Mouse (Mus musculus) forebrain, embryonic 15.5 days (tissue): ENCODE measurements around the gene Vwa8. TPM values are rescaled to one million over a fixed set of nuclear protein-coding genes. Genes with fewer than 3 reads are reported as not detected.

ENCODE experiments used
- ATAC-seq: fragments of 200-750 bp; cut with Nextera tagmentation; replicated peaks from 2 replicates; pipeline ENCODE4 v1.8.0; 2017; ENCODE audit warnings: mild to moderate bottlenecking, moderate TSS enrichment, moderate library complexity
- H3K27ac ChIP-seq: fragments of 300-500 bp; sonication (generic); replicated peaks from 2 replicates; pipeline ENCODE4 v1.5.1; 2015; ENCODE audit warnings: mild to moderate bottlenecking, inconsistent platforms
- H3K27me3 ChIP-seq: fragments of 300-500 bp; sonication (generic); 2 replicates; pipeline ENCODE4 v1.6.1; 2015; ENCODE audit warnings: inconsistent platforms
- H3K36me3 ChIP-seq: fragments of 300-500 bp; sonication (generic); 2 replicates; pipeline ENCODE4 v1.6.1; 2015; ENCODE audit warnings: mild to moderate bottlenecking, inconsistent platforms
- H3K4me1 ChIP-seq: fragments of 300-500 bp; sonication (generic); 2 replicates; pipeline ENCODE4 v1.6.1; 2015; ENCODE audit warnings: inconsistent platforms
- H3K4me2 ChIP-seq: fragments of 300-500 bp; sonication (generic); replicated peaks from 2 replicates; pipeline ENCODE4 v1.6.1; 2015; ENCODE audit warnings: mild to moderate bottlenecking, inconsistent platforms
- H3K4me3 ChIP-seq: fragments of 300-500 bp; sonication (generic); 2 replicates; pipeline ENCODE4 v1.5.1; 2015; ENCODE audit warnings: mild to moderate bottlenecking, inconsistent platforms
- H3K9ac ChIP-seq: fragments of 300-500 bp; sonication (generic); replicated peaks from 2 replicates; pipeline ENCODE4 v1.6.1; 2015; ENCODE audit warnings: mild to moderate bottlenecking, inconsistent platforms
- H3K9me3 ChIP-seq: fragments of 300-500 bp; sonication (generic); 2 replicates; pipeline ENCODE4 v1.6.1; 2016; ENCODE audit warnings: inconsistent platforms
- WGBS: fragments of 180-500 bp; shearing (Covaris S2); methylation state at CpG from one replicate; pipeline ENCODE4 v1.1.7; 2015; ENCODE audit warnings: mixed read lengths; 5-methylcytosine and 5-hydroxymethylcytosine counted together
- polyA plus RNA-seq: library from polyadenylated mRNA; unstranded; fragments of >200 nt; fragmentation: Nextera tagmentation; extraction: Ambion mirVana; gene quantifications from 2 replicates; pipeline ENCODE4 v1.2.1, GENCODE M21; 2015

The Vwa8 gene
- polyA plus RNA-seq, 1 experiment from 2014 or later, result 5.1 TPM

DNA sequence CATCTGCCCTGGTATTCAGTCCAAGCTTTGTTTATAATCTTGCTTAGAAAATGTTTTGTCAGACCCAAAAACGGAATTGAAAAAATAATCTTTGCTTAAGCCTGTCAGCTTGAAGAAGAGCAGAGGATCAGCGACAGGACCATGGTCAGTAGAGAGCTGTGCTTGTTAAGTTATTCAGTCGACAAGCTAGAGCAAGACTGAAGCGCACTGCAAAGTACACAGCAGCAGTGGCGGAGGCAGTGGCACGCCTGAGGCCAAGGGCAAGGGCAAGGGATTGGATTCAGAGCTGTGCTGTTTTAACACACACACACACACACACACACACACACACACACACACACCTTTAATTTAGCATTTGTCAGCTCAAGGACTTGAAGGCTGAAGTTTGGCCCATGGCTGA lies 263.2 kb downstream of the Vwa8 start:
- Histone ChIP-seq H3K4me3 (no peak overlapping the region), H3K4me1 (no peaks in the 10 kb centered on the region), H3K36me3 (0 out of 2 replicates have a peak, but pooled peaks cover 3% of the 10 kb centered on the region), H3K4me2 (no peak overlapping the region), H3K9ac (no peak overlapping the region), H3K27ac (no peak overlapping the region), H3K27me3 (no peaks in the 10 kb centered on the region), H3K9me3 (no peaks in the 10 kb centered on the region)
- WGBS, result 78% methylated on average over 6 of the region's 6 CpGs
- ATAC-seq, result no peak

GRCm38 (mm10) chr14:79114526-79115383 lies 265.9 kb downstream of the Vwa8 start:
- no peaks in the 10 kb centered on the region for H3K4me1 ChIP-seq
- WGBS, result 80% methylated on average over 11 of the region's 11 CpGs
- no peaks in the 10 kb centered on the region for H3K36me3 ChIP-seq
- no peak overlapping the region for H3K9ac ChIP-seq
- no peaks in the 10 kb centered on the region for H3K9me3 ChIP-seq
- H3K27ac ChIP-seq, result no peak overlapping the region
- no peak overlapping the region for H3K4me2 ChIP-seq
- ATAC-seq, result no peak
- no peak overlapping the region for H3K4me3 ChIP-seq
- no peaks in the 10 kb centered on the region for H3K27me3 ChIP-seq

DNA sequence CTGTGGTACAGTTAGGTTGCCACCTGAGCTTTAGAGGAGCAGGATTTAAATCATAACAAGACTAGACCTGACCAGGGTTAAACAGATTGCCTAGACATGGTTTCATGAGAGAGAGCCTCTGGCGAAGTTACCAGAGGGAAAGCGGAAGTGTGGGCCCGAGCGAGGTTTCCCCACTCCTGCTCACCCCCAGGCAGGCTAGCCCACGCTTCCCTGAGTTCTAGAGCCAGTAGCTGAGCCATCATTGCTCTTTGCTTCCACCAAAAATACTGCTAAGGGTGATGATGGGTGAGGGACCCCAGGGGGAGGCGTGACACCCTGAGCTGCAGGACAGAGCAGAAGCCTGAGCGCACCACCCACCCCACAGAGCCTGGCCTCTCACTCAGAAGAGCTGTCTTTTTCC lies 269.6 kb downstream of the Vwa8 start:
- no peaks in the 10 kb centered on the region for H3K27me3 ChIP-seq
- H3K4me3 ChIP-seq, result no peak overlapping the region
- no peaks in the 10 kb centered on the region for H3K4me1 ChIP-seq
- ATAC-seq, result no peak
- no peaks in the 10 kb centered on the region for H3K36me3 ChIP-seq
- H3K27ac ChIP-seq, result no peak overlapping the region
- no peak overlapping the region for H3K9ac ChIP-seq
- H3K4me2 ChIP-seq, result no peak overlapping the region
- H3K9me3 ChIP-seq, result no peaks in the 10 kb centered on the region
- 93% methylated on average over 7 of the region's 7 CpGs for WGBS

DNA sequence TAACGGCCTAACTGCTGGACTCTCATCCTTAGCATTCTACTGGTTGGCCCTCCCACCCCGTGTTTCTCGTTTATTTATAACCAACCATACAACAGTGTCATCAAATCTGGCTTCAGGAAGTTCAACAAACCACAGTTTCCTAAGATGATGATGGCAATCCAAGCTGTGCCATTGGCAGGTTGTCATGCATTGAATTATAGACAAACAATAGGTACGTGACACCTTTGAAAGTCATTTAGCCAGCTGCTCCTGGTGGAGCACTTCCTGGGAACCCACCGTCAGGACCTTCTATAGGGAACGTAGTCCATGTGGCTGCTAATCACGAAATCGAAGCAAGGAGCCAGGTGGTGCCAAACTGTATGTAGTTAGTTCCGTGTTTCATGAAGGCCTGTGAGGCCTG lies 270.5 kb downstream of the Vwa8 start:
- Histone ChIP-seq H3K27ac (no peak overlapping the region), H3K27me3 (no peaks in the 10 kb centered on the region), H3K36me3 (no peaks in the 10 kb centered on the region), H3K4me2 (no peak overlapping the region), H3K4me3 (no peak overlapping the region), H3K9ac (no peak overlapping the region), H3K9me3 (no peaks in the 10 kb centered on the region), H3K4me1 (no peaks in the 10 kb centered on the region)
- ATAC-seq, result no peak
- WGBS, result 75% methylated on average over 9 of the region's 9 CpGs

GRCm38 (mm10) chr14:79120681-79121080 lies 271.8 kb downstream of the Vwa8 start:
- 89% methylated on average over 11 of the region's 11 CpGs for WGBS
- no peaks in the 10 kb centered on the region for H3K36me3 ChIP-seq

DNA sequence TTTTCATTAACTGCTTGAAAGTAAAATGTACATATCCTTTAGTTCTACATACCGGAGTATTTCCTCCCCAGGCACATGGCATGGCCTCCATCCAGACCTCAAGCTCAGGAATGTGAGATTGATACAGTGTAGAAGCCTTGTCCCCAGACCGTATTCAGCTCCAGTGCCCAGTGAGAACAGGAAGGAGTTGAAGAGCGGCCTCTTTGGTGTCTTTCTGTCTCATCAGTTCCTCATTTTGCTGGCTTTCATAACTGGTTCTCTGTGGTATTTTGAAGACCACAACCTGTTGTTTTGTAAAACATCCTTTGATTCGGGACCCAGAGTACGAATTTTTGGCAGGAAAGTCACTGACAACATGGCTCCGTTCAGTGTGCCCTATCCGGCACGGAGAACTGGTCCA lies 274.6 kb downstream of the Vwa8 start:
- no peaks in the 10 kb centered on the region for H3K9me3 ChIP-seq
- no peak for ATAC-seq
- no peak overlapping the region for H3K4me3 ChIP-seq
- no peak overlapping the region for H3K27ac ChIP-seq
- H3K4me1 ChIP-seq, result no peaks in the 10 kb centered on the region
- H3K27me3 ChIP-seq, result no peaks in the 10 kb centered on the region
- no peak overlapping the region for H3K9ac ChIP-seq
- H3K36me3 ChIP-seq, result no peaks in the 10 kb centered on the region
- no peak overlapping the region for H3K4me2 ChIP-seq
- WGBS, result 86% methylated on average over 8 of the region's 8 CpGs

More at GRCm38 (mm10) chr14:79120681-79121080, 271.8 kb downstream of the Vwa8 start:
- Histone ChIP-seq H3K9me3 (no peaks in the 10 kb centered on the region), H3K9ac (no peak overlapping the region), H3K4me2 (no peak overlapping the region), H3K27me3 (no peaks in the 10 kb centered on the region), H3K27ac (no peak overlapping the region), H3K4me1 (no peaks in the 10 kb centered on the region), H3K4me3 (no peak overlapping the region)
- ATAC-seq, result no peak

DNA sequence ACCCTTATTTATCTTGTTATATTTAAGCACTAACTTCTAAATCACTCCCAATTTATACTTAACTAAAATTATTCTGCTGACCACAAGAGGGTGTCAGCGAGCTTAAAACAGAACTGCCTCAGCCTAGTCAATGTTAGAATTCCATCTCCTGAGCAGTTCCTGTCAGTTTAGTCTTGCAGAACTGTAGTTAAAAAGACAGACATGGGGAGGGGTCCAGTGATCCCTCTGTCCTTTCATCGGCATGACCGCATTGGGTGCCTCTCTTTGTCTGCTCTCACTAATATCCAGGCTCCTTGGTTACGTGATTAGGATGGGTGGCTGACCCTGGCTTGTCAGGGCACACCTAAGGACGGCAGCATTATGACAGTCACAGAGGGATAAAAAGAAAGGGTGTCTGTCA lies 275.8 kb downstream of the Vwa8 start:
- Histone ChIP-seq H3K36me3 (no peaks in the 10 kb centered on the region), H3K9ac (no peak overlapping the region), H3K4me3 (no peak overlapping the region), H3K9me3 (no peaks in the 10 kb centered on the region), H3K27ac (no peak overlapping the region), H3K27me3 (no peaks in the 10 kb centered on the region), H3K4me2 (no peak overlapping the region), H3K4me1 (no peaks in the 10 kb centered on the region)
- ATAC-seq, result peak; percentile 76
- 39% methylated on average over 5 of the region's 5 CpGs for WGBS

- Histone ChIP-seq H3K27ac (no peak overlapping the region), H3K4me3 (no peak overlapping the region)
- ATAC-seq, result no peak
These were observed 277.3 kb downstream of the Vwa8 start for GRCm38 (mm10) chr14:79126176-79126575.

DNA sequence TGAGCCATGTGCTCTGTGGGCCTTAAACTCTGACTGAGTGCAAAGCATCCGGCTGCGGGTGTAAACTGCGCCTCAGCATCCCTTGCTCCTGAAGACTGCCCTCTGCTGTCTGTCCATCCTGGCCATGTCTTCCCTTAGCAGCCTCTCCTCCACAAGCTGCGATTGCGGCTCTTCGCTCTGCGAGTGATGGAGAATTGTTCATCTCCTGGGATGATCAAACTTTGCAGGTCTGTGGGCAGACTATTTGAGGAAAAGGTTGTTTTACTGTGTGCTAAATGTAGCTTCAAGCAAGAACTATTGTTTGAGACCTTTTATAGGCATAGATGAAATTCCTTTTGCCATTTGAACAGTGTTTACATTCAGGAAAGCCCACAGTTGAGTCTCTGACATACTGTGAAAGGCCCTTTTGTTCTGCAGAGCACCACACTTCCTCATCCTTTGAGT lies 286.1 kb downstream of the Vwa8 start:
- H3K36me3 ChIP-seq, result no peaks in the 10 kb centered on the region
- H3K9me3 ChIP-seq, result no peaks in the 10 kb centered on the region
- peak overlapping the region; percentile 34; the same call in 1 of the 2 replicates for H3K27ac ChIP-seq
- H3K4me2 ChIP-seq, result no peak overlapping the region
- ATAC-seq, result peak; percentile 57
- H3K4me1 ChIP-seq, result peaks cover 10% of the 10 kb centered on the region
- no peak overlapping the region for H3K9ac ChIP-seq
- H3K27me3 ChIP-seq, result no peaks in the 10 kb centered on the region
- WGBS, result 8% methylated on average over 7 of the region's 7 CpGs
- H3K4me3 ChIP-seq, result no peak overlapping the region

More at GRCm38 (mm10) chr14:79126176-79126575, 277.3 kb downstream of the Vwa8 start:
- 81% methylated on average over 5 of the region's 5 CpGs for WGBS
- H3K4me1 ChIP-seq, result no peaks in the 10 kb centered on the region
- no peaks in the 10 kb centered on the region for H3K27me3 ChIP-seq
- no peaks in the 10 kb centered on the region for H3K9me3 ChIP-seq
- H3K36me3 ChIP-seq, result no peaks in the 10 kb centered on the region
- no peak overlapping the region for H3K4me2 ChIP-seq
- H3K9ac ChIP-seq, result no peak overlapping the region

GRCm38 (mm10) chr14:79135441-79135840 lies 286.6 kb downstream of the Vwa8 start:
- Histone ChIP-seq H3K9ac (no peak overlapping the region), H3K27me3 (no peaks in the 10 kb centered on the region), H3K9me3 (no peaks in the 10 kb centered on the region), H3K4me2 (no peak overlapping the region), H3K4me3 (no peak overlapping the region), H3K27ac (no peak overlapping the region), H3K4me1 (peaks cover 15% of the 10 kb centered on the region), H3K36me3 (no peaks in the 10 kb centered on the region)
- ATAC-seq, result no peak
- 38% methylated on average over 7 of the region's 7 CpGs for WGBS

GRCm38 (mm10) chr14:79136585-79136984 lies 287.7 kb downstream of the Vwa8 start:
- Histone ChIP-seq H3K27ac (no peak overlapping the region), H3K9ac (no peak overlapping the region), H3K4me1 (peaks cover 21% of the 10 kb centered on the region), H3K4me2 (no peak overlapping the region), H3K36me3 (no peaks in the 10 kb centered on the region), H3K4me3 (no peak overlapping the region), H3K27me3 (no peaks in the 10 kb centered on the region), H3K9me3 (no peaks in the 10 kb centered on the region)
- WGBS, result 64% methylated on average over 3 of the region's 3 CpGs
- ATAC-seq, result no peak

- Histone ChIP-seq H3K36me3 (no peaks in the 10 kb centered on the region), H3K9me3 (no peaks in the 10 kb centered on the region), H3K27me3 (no peaks in the 10 kb centered on the region), H3K27ac (no peak overlapping the region), H3K4me1 (peaks cover 21% of the 10 kb centered on the region), H3K4me2 (no peak overlapping the region), H3K9ac (no peak overlapping the region), H3K4me3 (no peak overlapping the region)
- ATAC-seq, result no peak
- WGBS, result 86% methylated on average over 8 of the region's 8 CpGs
These were observed 288.2 kb downstream of the Vwa8 start for GRCm38 (mm10) chr14:79137100-79137499.
